Mouse (Mus musculus) common myeloid progenitor, adult 5-6 weeks (primary cell): Measurements from ENCODE around the gene Zfp526. TPM values are rescaled to one million over a fixed set of nuclear protein-coding genes. Genes with fewer than 3 reads are reported as not detected.

ENCODE experiments used
- ATAC-seq: replicated peaks from 2 replicates; pipeline ENCODE4 v1.8.0; 2016; ENCODE audit warnings: low read depth, mild to moderate bottlenecking, moderate TSS enrichment, inconsistent platforms; ENCODE audit not compliant: poor library complexity, severe bottlenecking
- total RNA-seq: library from RNA; stranded (forward); fragments of 200-1000, 187-1606 nt; gene quantifications from 2 replicates; pipeline ENCODE4 v1.2.3, GENCODE M21; 2017

Zfp526 gene
- total RNA-seq, result 8.3 and 10.2 TPM in 2 replicates

- peak; percentile 73 for ATAC-seq
Observed at GRCm38 (mm10) chr7:25221102-25221883, at the start of gene Zfp526. Zfp526 (plus strand) TSS chr7:25221425.

- ATAC-seq, result no peak
Observed at GRCm38 (mm10) chr7:25172669-25173068, 48.6 kb upstream of the Zfp526 start.

- ATAC-seq, result no peak
Observed at GRCm38 (mm10) chr7:25174343-25174742, 46.9 kb upstream of the Zfp526 start.

- no peak for ATAC-seq
Observed at GRCm38 (mm10) chr7:25178317-25178716, 42.9 kb upstream of the Zfp526 start.

DNA sequence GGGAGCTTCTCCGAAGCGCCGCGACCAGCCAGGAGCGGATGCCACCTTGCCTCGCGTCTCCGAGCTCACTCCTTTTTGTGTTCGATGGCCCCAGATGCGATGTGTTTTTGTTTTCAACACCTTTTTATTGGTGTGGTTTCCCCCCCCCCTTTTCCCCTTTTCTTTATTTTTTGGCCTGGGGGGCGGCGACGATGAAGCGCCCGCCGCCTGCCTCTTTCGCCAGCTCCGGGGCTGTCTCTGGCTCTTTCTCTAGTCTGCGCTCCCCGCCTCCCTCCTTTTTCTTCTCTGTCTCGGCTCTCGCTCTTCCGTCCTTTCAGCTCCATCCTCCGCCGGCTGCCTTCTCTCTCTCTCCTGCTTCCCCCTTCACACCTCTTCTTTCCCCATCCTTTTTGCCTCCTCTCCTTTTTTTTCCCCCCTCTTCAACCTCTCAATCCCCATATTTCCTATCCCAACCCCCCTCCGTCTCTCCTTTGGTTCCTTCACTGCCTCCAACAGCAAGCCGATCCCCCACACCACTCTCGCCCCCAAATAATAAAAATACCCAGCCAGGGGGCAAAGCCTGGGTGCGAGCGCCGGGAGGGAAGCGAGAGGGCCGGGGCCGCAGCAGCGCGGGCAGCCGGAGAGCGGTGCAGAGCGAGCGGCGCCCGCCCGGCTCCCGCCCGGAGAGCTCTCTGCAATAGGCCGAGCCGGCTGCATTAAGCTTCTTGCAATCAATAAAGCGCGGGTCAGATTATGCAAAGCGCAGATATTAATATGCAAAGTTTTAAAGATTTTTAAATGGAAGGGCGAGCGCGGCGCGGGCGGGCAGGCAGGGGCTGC, 42.2 kb upstream of the Zfp526 start:
- ATAC-seq, result peak; percentile 19

DNA sequence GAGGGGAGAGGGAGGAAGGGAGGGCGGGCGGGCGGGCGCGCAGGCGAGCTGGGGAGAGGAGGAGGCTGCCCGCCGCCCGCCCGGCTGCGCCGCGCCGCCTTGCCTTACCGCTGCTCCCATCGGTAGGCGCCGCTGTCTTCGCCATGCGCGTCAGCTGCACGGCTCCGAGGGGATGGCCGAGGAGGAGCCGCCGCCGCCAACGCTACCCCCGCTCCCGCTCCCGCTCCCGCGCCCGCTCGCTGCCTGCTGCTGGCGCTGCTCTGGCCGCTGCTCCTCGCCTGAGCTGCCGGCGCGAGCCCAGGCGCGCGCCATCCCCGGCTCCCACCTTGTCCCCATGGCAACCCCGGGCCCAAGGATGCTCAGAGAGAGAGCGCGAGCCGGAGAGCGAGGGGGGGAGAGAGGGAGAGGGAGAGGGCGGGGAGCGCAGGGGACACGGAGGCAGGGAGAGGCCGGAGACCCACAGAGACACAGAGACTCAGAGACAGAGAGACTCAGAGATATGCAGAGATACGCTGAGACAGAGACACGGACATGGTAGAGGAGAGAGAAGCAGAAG, 41.5 kb upstream of the Zfp526 start, which contains the start of gene Pou2f2:
Pou2f2 (minus strand) TSS at position 121 of the 556 bp plus-strand sequence.
- peak; percentile 51 for ATAC-seq

- ATAC-seq, result no peak
Observed at GRCm38 (mm10) chr7:25180512-25180911, 40.7 kb upstream of the Zfp526 start.

- peak; percentile 81 for ATAC-seq
Observed at GRCm38 (mm10) chr7:25181331-25181790, 39.9 kb upstream of the Zfp526 start.

DNA sequence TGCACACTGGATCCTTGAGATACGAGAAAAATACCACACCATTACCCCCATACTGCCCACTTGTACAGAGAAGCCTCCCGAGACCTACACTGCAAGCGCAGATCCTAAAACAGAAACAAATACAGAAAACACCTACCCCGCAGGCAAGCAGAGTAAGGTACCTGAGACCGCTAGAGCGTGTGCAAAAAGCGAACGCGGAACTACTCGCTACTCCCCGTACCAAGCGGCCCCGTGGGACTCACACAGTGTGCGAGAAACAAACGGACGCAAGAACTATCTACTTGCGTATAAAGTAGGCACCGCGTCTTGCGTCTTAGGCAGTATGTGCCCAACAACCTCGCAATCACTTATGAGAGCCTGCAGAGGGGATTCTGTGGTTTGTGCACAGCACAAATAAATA, 39.4 kb upstream of the Zfp526 start:
- 0 out of 2 replicates have a peak, but pooled peaks have one; percentile 24 for ATAC-seq

- no peak for ATAC-seq
Observed at GRCm38 (mm10) chr7:25184091-25184490, 37.1 kb upstream of the Zfp526 start.

DNA sequence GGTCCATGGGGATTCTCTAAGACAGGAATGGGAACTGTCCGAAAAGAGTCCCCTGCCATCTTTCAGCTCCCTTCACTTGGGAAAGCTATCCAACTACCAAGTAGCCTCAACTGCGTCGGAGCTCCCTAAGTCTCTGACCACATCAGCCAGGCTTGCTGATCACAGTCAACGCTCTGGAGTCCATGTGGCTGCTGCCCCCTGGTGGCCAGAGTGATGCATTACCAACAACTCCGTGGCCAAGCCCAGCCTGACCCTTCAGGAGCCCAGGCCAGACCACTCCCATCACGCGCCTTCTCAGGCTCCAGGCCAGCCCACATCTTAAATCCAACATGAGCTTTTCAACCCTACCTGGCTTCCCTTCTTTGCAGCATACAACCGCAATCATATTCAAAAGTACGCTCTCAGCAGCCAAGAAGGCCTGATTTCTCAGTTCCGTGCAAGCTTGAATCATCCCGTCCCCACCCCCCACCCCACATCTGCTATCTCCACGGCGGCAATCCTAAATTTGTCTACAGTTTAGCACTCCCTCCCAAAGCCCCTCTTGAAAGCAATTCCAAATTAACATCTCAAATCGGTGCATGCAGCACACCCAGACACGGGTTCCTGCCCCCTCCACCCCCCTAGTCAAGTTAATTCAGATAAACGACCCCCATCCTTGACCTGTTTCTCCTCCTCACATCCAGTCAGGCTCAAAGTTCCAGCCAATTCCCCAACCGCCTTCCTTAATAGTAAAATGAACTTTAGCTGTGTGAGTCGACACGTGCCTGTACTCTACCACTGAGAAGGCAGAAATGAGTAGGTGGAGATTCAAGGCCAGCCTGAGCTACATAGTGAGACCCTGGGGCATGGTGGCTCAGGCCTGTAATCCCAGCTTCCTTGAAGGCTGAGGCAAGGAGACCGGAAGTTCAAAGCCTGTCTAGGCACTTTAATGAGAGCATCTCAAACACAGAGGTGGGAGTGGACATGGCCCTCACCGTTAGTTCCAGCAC, 33.3 kb upstream of the Zfp526 start:
- peak; percentile 100 for ATAC-seq

DNA sequence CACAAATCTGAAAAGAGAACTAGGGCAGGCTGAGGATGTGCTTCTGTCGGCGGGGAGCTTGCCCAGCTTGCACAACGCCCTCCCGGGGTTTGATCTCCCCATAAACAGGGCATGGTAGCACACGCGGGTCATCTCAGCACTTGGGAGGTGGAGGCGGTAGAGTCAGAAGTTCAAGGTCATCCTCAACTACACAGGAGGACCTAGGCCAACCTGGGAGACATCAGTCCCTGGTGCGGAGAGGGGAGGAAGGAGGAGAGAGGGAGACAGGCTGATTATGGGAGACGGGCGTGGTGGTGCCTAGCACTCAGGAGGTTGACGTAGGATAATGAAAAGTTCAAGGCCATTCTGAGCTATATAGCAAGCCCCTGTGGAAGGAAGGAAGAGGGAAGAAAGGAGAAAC, 30.4 kb upstream of the Zfp526 start:
- ATAC-seq, result no peak

DNA sequence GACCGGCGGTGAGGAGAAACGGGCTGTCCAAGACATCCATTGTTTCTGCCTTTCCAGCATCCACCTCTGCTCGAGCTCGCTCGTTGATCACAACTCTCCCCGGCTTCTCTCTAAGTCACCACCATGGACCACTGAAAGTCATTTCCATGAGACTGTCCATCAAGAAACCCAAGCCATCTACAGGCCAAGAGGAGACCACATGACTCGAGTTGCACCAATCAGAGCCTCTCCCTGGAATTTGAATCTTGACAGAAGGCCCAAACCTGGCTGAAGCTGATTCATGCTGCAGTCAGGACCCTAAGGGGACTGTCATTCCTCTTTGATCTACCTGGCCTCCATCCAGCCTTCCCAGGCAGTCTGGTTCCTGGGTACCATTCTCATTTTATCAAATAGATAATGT, 29.1 kb upstream of the Zfp526 start:
- ATAC-seq, result no peak

DNA sequence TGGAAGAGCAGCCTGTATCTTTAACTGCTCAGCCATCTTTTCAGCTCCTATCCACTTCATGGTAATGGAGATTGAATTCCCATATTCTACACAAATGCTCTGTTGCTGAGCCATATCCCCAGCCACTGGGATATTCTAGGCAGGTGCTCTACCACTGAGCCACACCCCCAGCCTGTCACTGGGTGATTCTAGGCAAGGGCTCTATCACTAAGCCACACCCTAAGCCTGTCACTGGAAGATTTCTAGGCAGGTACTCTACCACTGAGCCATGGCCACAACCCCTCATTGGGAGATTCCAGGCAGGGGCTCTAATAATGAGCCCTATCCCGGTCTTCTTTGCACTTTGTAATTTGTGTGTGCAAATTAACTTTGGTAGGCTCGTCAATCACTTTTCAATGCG, 26.1 kb upstream of the Zfp526 start:
- no peak for ATAC-seq

DNA sequence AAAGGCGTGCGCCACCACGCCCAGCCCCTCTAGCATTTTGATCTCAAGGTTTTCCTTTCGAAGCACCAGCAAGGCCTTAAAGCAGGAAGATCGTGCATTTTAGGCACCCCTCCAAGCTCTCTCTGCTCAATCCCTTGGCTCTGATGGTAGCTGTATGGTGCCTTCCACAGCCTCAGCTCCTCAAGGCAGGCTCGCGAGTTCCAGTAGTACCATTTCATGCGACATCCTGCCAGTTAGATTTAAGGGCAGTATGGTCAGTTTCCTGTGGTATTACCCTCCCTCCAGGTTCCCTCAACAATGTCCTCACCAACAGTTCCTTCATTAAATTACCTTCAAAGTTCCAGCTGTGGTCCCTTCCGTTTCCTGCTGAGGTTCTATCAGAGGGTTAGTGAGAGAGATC, 25.1 kb upstream of the Zfp526 start:
- ATAC-seq, result peak; percentile 45; the same call in 1 of the 2 replicates

DNA sequence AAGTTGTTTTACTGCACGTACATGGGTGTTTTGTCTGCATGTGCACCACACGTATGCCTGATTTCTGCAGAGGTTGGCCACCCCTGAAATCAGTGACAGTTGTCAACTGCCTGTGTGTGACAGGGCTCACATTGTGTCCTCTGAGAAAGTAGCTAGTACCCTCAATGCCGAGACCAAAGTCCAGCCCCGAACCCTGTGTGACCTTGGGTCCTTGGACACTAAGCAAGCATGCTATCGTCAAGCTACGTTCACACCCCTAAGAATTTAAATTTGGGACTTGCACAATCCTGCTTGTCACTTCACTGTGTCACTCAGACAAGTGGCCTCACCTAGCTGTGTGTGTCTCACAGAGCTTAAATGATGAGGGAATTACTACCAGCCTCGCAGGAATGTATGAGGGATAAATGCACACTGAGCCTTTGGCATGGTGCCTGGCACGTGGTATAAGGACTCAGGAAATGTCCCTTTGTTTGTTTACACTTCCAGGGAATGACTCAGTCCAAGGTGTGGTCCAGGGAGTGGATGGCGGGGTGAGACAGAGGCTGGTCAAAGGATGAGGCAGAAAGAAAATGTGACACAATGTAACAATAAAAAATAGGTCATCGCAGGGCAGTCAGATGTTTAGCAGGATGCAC, 23.7 kb upstream of the Zfp526 start:
- ATAC-seq, result no peak

DNA sequence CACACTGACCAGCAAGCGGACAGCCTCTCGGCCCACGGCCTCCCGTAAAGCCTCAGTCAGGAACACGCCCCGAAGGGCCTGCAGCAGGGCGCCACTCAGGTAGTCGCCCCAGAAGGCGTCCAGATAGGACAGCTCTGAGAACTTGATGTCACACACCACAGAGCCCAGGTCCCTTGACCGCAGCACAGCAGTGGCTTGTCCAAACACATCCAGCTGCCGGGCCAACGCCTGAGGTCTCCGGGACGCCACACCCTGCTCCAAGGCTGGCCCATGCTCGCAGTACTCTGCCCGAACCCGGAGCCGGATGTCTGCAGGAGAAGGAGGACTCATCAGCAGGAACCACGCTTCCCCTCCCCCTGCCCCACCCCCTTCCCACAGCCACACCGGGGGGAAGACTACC, 17.6 kb upstream of the Zfp526 start:
- ATAC-seq, result no peak

DNA sequence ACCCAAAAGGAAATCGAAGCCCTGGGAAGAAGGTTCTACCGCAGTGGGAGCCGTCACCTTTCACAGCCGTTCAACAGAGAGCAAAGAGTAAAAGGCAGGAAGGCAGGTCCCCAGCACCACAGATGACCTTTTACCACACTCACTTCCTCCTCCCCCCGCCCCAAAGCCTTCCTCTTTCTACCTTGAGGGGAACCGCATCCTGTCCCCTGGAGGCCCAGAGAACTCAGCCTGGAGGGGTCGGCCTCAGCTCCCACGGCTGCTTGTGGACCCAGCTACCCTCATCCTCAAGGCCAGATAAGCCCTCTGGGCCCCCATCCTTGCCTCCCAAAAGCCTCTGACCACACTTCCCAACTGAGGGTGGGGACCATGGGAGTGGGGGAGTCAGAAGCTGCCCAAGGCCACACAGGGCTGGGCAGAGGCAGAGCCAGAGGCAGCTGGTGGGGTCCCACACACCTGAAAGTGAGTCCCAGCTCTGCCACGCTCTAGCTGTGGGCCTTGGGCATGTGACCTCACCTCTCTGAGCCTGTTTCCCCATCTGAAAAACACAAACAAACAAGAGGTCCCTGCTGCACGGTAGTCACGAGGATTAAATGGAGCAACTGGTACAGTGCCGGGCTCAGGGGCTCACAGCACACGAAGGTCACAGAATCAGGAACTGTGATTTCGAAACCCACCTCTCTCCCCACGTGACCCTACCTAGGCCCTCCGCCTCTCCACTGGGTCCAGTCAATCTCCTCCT, 15.7 kb upstream of the Zfp526 start:
- peak; percentile 77 for ATAC-seq
